Mouse (Mus musculus) bone marrow, adult 2 months (tissue): ENCODE results near the gene Jak1.

Experiments
- CTCF ChIP-seq: fragments of 200-500 bp; IDR thresholded peaks from 2 replicates; pipeline ENCODE4 v1.5.1; 2011; ENCODE audit warnings: low read length, control low read depth; ENCODE audit not compliant: control insufficient read depth, insufficient read depth
- POLR2A ChIP-seq: fragments of 200-500 bp; IDR thresholded peaks from 2 replicates; pipeline ENCODE4 v1.6.1; 2011; ENCODE audit warnings: low read depth, mild to moderate bottlenecking, control low read depth, low read length, borderline replicate concordance; ENCODE audit not compliant: control insufficient read depth

DNA sequence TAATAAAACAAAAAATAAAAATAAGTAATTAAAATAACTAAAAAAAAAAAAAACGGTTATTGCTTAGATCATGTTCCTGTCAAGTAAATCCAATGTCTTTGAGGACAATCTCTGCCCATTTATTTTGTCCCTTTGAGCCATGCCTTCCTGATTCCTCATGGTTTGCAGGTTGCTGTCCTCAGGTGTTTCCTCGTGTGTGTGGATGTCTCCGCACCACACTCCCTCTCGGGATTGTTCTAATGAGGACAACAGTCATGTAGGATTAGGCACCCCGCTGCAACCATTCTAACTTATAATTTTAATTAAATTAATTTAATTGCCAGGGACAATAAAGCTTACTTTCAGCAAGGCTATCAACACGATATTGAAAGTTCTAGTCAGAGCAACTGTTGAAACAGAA lies 21.5 kb upstream of the Jak1 start:
- no peak for TF ChIP-seq CTCF
- TF ChIP-seq POLR2A, result no peak
